28 mouse cellular contexts compared by ENCODE assay signal in the genomic region with DNA sequence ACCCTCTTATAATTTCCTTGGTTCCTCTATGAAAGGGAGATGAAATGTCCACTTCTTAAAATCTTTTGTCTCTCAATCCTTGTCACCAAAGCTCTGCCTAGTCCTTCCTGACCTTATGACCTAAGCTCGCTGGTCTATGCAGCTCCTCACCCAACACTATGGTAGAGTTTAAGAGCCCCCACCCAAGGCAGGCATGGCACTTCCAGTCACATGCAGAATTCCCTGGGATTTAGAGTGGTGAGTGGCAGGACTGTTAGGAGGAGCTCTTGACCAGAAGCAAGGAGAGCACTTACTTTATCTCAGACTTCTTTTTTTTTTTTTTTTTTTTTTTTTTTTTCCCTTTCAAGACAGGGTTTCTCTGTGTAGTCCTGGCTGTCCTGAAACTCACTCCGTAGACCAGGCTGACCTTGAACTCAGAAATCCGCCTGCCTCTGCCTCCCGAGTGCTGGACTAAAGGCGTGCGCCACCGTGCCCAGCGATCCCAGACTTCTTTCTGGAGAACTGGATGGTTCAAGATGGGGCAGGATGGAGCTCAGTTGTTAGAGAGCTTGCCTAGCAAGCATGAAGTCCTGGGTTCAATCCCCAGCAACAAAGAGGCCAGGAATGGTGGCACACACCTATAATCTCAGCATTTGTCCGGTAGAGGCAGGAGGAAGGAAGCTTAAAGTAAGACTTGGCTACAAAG. TPM values are rescaled to one million over a fixed set of nuclear protein-coding genes. Genes with fewer than 3 reads are reported as not detected.
DNase-seq lines count a peak whose midpoint lies in the region; ATAC-seq and TF ChIP-seq lines count a peak whose summit lies in the region.
"Had no signal": no experiment of that assay in that cellular context is flagged by ENCODE, and none has a peak within 500 bp of the region (broad histone marks: within the 10 kb centered on the region; RNA-seq: fewer than 3 reads in every experiment).

No protein-coding gene starts in this region.

- no peak overlapping the region for H3K9ac ChIP-seq in lung, embryonic 16.5 days (ENCODE audit: low read length)
- no peak overlapping the region for H3K9ac ChIP-seq in MEL (ENCODE audit: control insufficient read depth, low read depth, low read length, poor library complexity, severe bottlenecking)
- H3K9ac ChIP-seq in hindbrain, embryonic 14.5 days = no peak overlapping the region
- H3K9ac ChIP-seq: embryonic facial prominence, embryonic 12.5 days; embryonic facial prominence, embryonic 15.5 days; forebrain, postnatal 0 days; heart, embryonic 13.5 days; hindbrain, embryonic 15.5 days had no signal

- TF ChIP-seq CTCF in MEL (IDR thresholded peaks at IDR 0.05 in 2 of 3, conservative IDR thresholded peaks at IDR 0.05 in 1 of 3; ENCODE audit: control insufficient read depth in 1 of 3, insufficient read depth in 1 of 3, low read depth in 2 of 3, low read length in 3 of 3, poor library complexity in 1 of 3, severe bottlenecking in 1 of 3) = no peak

- no peaks in the 10 kb centered on the region for H3K36me3 ChIP-seq in lung, embryonic 16.5 days (ENCODE audit: control insufficient read depth, insufficient read depth, low read length)
- H3K36me3 ChIP-seq in MEL (ENCODE audit: control insufficient read depth in 1 of 2, insufficient read depth in 2 of 2, low read length in 2 of 2) = no peaks in the 10 kb centered on the region
- no peaks in the 10 kb centered on the region for H3K36me3 ChIP-seq in hindbrain, embryonic 14.5 days (replicated peaks; ENCODE audit: control insufficient read depth, insufficient read depth)
- H3K36me3 ChIP-seq: embryonic facial prominence, embryonic 12.5 days; embryonic facial prominence, embryonic 15.5 days; heart, embryonic 10.5 days; heart, embryonic 13.5 days; hindbrain, embryonic 15.5 days had no signal

- 77% methylated on average over 9 of the region's 9 CpGs for WGBS in lung, embryonic 16.5 days
- 95% methylated on average over 9 of the region's 9 CpGs for WGBS in hindbrain, embryonic 14.5 days

- H3K9me3 ChIP-seq in lung, embryonic 16.5 days (ENCODE audit: control insufficient read depth, low read length) = no peaks in the 10 kb centered on the region
- no peaks in the 10 kb centered on the region for H3K9me3 ChIP-seq in MEL (replicated peaks; ENCODE audit: insufficient read depth, low read length)
- no peaks in the 10 kb centered on the region for H3K9me3 ChIP-seq in hindbrain, embryonic 14.5 days (ENCODE audit: control insufficient read depth, low read length)
- H3K9me3 ChIP-seq: embryonic facial prominence, embryonic 12.5 days; embryonic facial prominence, embryonic 15.5 days; heart, embryonic 10.5 days; heart, embryonic 13.5 days; hindbrain, embryonic 15.5 days had no signal

- TF ChIP-seq EP300 in MEL (IDR thresholded peaks at IDR 0.05; ENCODE audit: low read depth in 1 of 2, low read length in 2 of 2) = no peak

- TF ChIP-seq POLR2A in MEL (IDR thresholded peaks at IDR 0.05; ENCODE audit: control insufficient read depth in 1 of 2, insufficient read depth in 1 of 2, low read depth in 1 of 2, low read length in 2 of 2, poor library complexity in 1 of 2) = no peak

- no peaks in the 10 kb centered on the region for H3K79me2 ChIP-seq in MEL (ENCODE audit: control insufficient read depth, insufficient read depth, low read length, poor library complexity)

- no peaks in the 10 kb centered on the region; the same call in 1 of the 2 replicates for H3K27me3 ChIP-seq in lung, embryonic 16.5 days (ENCODE audit: control insufficient read depth, insufficient read depth, low read depth, low read length)
- no peaks in the 10 kb centered on the region for H3K27me3 ChIP-seq in MEL (ENCODE audit: control insufficient read depth in 1 of 2, insufficient read depth in 2 of 2, low read length in 2 of 2)
- H3K27me3 ChIP-seq in hindbrain, embryonic 14.5 days (ENCODE audit: control insufficient read depth, insufficient read depth, low read length) = peaks cover 8% of the 10 kb centered on the region; the same call in 1 of the 2 replicates

- H3K27ac ChIP-seq in lung, embryonic 16.5 days (ENCODE audit: low read length) = peak overlapping the region; percentile 86
- H3K27ac ChIP-seq in MEL (ENCODE audit: control insufficient read depth, low read depth, low read length) = no peak overlapping the region
- H3K27ac ChIP-seq in hindbrain, embryonic 14.5 days = no peak overlapping the region
- H3K27ac ChIP-seq: embryonic facial prominence, embryonic 12.5 days; embryonic facial prominence, embryonic 15.5 days; gastrocnemius, adult 2 months; heart, embryonic 10.5 days; heart, embryonic 13.5 days; hindbrain, embryonic 15.5 days had no signal

- H3K4me2 ChIP-seq in lung, embryonic 16.5 days (ENCODE audit: low read depth, low read length) = no peak overlapping the region
- no peak overlapping the region for H3K4me2 ChIP-seq in hindbrain, embryonic 14.5 days (replicated peaks)
- H3K4me2 ChIP-seq: embryonic facial prominence, embryonic 12.5 days; embryonic facial prominence, embryonic 15.5 days; heart, embryonic 13.5 days; hindbrain, embryonic 15.5 days had no signal

- no peak for DNase-seq in lung, postnatal 14 days
- peak; percentile 64 for DNase-seq in ES-CJ7 (ENCODE audit: low read depth, low spot score)
- no peak for DNase-seq in MEL (ENCODE audit: low read depth, low spot score)
- DNase-seq in lung, postnatal 25 days (ENCODE audit: low spot score) = peak; percentile 43
- no peak for DNase-seq in urinary bladder, adult 2 months (ENCODE audit: low spot score)
- DNase-seq in hindbrain, embryonic 14.5 days (ENCODE audit: low spot score) = no peak
- DNase-seq: adrenal gland, postnatal 10 days; adrenal gland, postnatal 36 days; cerebellum, adult 11 months; cerebellum, adult 2 months; cerebellum, adult 9-11 months; cerebellum, postnatal 25 days; forebrain, postnatal 0 days; gastrocnemius, adult 2 months; gastrocnemius, postnatal 14 days; heart, adult 18-20 months; heart, postnatal 14 days; heart, postnatal 4 days had no signal

- TF ChIP-seq RAD21 in MEL (IDR thresholded peaks at IDR 0.05; ENCODE audit: low read depth, low read length) = no peak

- peaks cover 25% of the 10 kb centered on the region for H3K4me1 ChIP-seq in lung, embryonic 16.5 days (replicated peaks; ENCODE audit: control insufficient read depth, insufficient read depth, low read length)
- H3K4me1 ChIP-seq in MEL (ENCODE audit: control insufficient read depth in 1 of 2, insufficient read depth in 2 of 2, low read length in 2 of 2) = peaks cover 0 to 6% of the 10 kb centered on the region in 2 experiments; a peak in 2 of 4 replicates
- peaks cover 28% of the 10 kb centered on the region for H3K4me1 ChIP-seq in hindbrain, embryonic 14.5 days (replicated peaks; ENCODE audit: control insufficient read depth, insufficient read depth, low read length)

- peak; percentile 40 for ATAC-seq in lung, embryonic 16.5 days (ENCODE audit: low read depth)
- no peak for ATAC-seq in hindbrain, embryonic 14.5 days (ENCODE audit: low FRiP score)
- ATAC-seq: activated CD4-positive, CD25-positive, alpha-beta regulatory T cell, adult 4 months; CD4-positive, CD25-positive, alpha-beta regulatory T cell, adult 4 months; forebrain, embryonic 14.5 days; forebrain, postnatal 0 days; Patski had no signal

- H3K4me3 ChIP-seq in lung, embryonic 16.5 days (ENCODE audit: low read length) = no peak overlapping the region
- H3K4me3 ChIP-seq in MEL (ENCODE audit: control insufficient read depth in 1 of 2, insufficient read depth in 1 of 2, low read depth in 2 of 2, low read length in 2 of 2) = no peak overlapping the region
- no peak overlapping the region for H3K4me3 ChIP-seq in hindbrain, embryonic 14.5 days (replicated peaks; ENCODE audit: low read length)
- H3K4me3 ChIP-seq: embryonic facial prominence, embryonic 12.5 days; embryonic facial prominence, embryonic 15.5 days; gastrocnemius, adult 2 months; heart, embryonic 10.5 days; heart, embryonic 13.5 days; hindbrain, embryonic 15.5 days had no signal

TF ChIP-seq in MEL, 35 proteins besides CTCF, POLR2A, EP300 and RAD21:
- TF ChIP-seq CHD2 (IDR thresholded peaks at IDR 0.05; ENCODE audit: low read length) (no peak), ZNF384 (IDR thresholded peaks at IDR 0.05; ENCODE audit: low read depth, low read length) (peak; percentile 39; the same call in 1 of the 2 replicates)

RNA-seq across cellular contexts. Expression of a gene that starts 7.6 kb away (rescaled TPM):
- polyA plus RNA-seq in lung, embryonic 16.5 days (2015; fragmentation: Nextera tagmentation; extraction: Ambion mirVana) = 3.9 and 4.6 TPM in 2 replicates
- total RNA-seq in MEL (2012; rRNA removed) = 3.8 and 3.9 TPM in 2 replicates
- polyA plus RNA-seq in MEL (2012; ENCODE audit: insufficient read depth in 1 of 2, insufficient read length in 2 of 2, low read depth in 1 of 2, low replicate concordance in 2 of 2, missing spikeins in 1 of 2) = 1 to 10 TPM in 1 of 2 experiments, not detected in 1; 6.2 TPM
- 13.8 and 28.1 TPM in 2 replicates for polyA plus RNA-seq in urinary bladder, adult 2 months (2012; rRNA removed)
- polyA plus RNA-seq in hindbrain, embryonic 14.5 days (2014; fragmentation: Nextera tagmentation; extraction: Ambion mirVana) = 18.0 and 18.9 TPM in 2 replicates

Comparison
In these comparisons a context has a peak if more than half of its experiments do, and no peak if none do; other contexts are left out.
1. DNase-seq: peak in ES-CJ7 (single experiment) and lung, postnatal 25 days (single experiment); none in lung, postnatal 14 days (single experiment), MEL (single experiment), urinary bladder, adult 2 months (single experiment) and hindbrain, embryonic 14.5 days (single experiment).